Mouse (Mus musculus): ENCODE results near the gene Slc12a9. TPM values are rescaled to one million over a fixed set of nuclear protein-coding genes. Genes with fewer than 3 reads are reported as not detected.

The Slc12a9 gene
- total and polyA plus RNA-seq, 3 experiments: 3.0 to 11.1 (median 7.9) TPM

DNA sequence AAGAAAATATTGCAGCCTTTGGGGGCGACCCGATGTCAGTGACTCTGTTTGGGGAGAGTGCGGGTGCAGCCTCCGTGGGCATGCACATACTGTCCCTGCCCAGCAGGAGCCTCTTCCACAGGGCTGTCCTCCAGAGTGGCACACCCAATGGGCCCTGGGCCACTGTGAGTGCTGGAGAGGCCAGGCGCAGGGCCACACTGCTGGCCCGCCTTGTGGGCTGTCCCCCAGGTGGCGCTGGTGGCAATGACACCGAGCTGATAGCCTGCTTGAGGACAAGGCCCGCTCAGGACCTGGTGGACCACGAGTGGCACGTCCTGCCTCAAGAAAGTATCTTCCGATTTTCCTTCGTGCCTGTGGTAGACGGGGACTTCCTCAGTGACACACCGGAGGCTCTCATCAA, 42.7 kb downstream of the Slc12a9 start:
- Histone ChIP-seq H3K9ac (ENCODE audit: insufficient read depth, low read depth) (no peak overlapping the region), H3K36me3 (replicated peaks in 1 of 2; ENCODE audit: control insufficient read depth in 1 of 2, insufficient read depth in 1 of 2, low read length in 1 of 2) (peaks cover 9 to 11% of the 10 kb centered on the region in 2 experiments), H3K27me3 (replicated peaks) (peaks cover 33% of the 10 kb centered on the region), H3K4me1 (ENCODE audit: control insufficient read depth in 1 of 2, insufficient read depth in 2 of 2) (peaks cover 14 to 57% of the 10 kb centered on the region in 2 experiments; a peak in 3 of 4 replicates), H3K27ac (ENCODE audit: insufficient read depth, low read depth) (no peak overlapping the region), H3K4me3 (replicated peaks in 1 of 3; ENCODE audit: low read depth in 2 of 3, low read length in 2 of 3, poor library complexity in 1 of 3) (no peak overlapping the region), H3K4me2 (ENCODE audit: insufficient read depth, low read depth, poor library complexity, severe bottlenecking) (peak overlapping the region; percentile 11; the same call in 1 of the 2 replicates), H3K9me3 (replicated peaks; ENCODE audit: low read length) (no peaks in the 10 kb centered on the region), H3K79me2 (replicated peaks; ENCODE audit: control insufficient read depth, extremely low read depth, insufficient read depth, poor library complexity, severe bottlenecking) (no peaks in the 10 kb centered on the region)
- in situ Hi-C loops (cut with MboI; ENCODE audit: low pct_ligation_motif_present, low pct_unique_long_range_greater_than_20kb, low sequenced_read_pairs) (no loop called here), dilution Hi-C loops (cut with MboI; ENCODE audit: extremely low pct_ligation_motif_present, extremely low pct_unique_long_range_greater_than_20kb, low sequenced_read_pairs) (no loop called here)
- 0 out of 2 replicates have a peak, but pooled peaks have one; percentile 37 for TF ChIP-seq TCF12 (IDR thresholded peaks at IDR 0.05; ENCODE audit: low read depth, low read length)
- TF ChIP-seq SMC3 (IDR thresholded peaks at IDR 0.05; ENCODE audit: low read depth, low read length): peak; percentile 71
- TF ChIP-seq RAD21 (IDR thresholded peaks at IDR 0.05; ENCODE audit: low read depth, low read length): peak; percentile 53
- TF ChIP-seq UBTF (IDR thresholded peaks at IDR 0.05; ENCODE audit: low read depth, low read length): no peak
- TF ChIP-seq ETS1 (conservative IDR thresholded peaks at IDR 0.05; ENCODE audit: low read depth, low read length): no peak
- TF ChIP-seq ZKSCAN1 (IDR thresholded peaks at IDR 0.05; ENCODE audit: borderline replicate concordance, low read depth, low read length): no peak
- TF ChIP-seq USF2 (conservative IDR thresholded peaks at IDR 0.05; ENCODE audit: low read depth, low read length): no peak
- 0 out of 2 replicates have a peak, but pooled peaks have one; percentile 13 for TF ChIP-seq NRF1 (IDR thresholded peaks at IDR 0.05; ENCODE audit: low read depth, low read length)
- peak in 1 of 2 experiments; percentile 71; a peak in 2 of 4 replicates for TF ChIP-seq CTCF (conservative IDR thresholded peaks at IDR 0.05 in 1 of 2, IDR thresholded peaks at IDR 0.05 in 1 of 2; ENCODE audit: low read depth in 2 of 2, low read length in 2 of 2)
- no peak for DNase-seq (ENCODE audit: extremely low read depth)

DNA sequence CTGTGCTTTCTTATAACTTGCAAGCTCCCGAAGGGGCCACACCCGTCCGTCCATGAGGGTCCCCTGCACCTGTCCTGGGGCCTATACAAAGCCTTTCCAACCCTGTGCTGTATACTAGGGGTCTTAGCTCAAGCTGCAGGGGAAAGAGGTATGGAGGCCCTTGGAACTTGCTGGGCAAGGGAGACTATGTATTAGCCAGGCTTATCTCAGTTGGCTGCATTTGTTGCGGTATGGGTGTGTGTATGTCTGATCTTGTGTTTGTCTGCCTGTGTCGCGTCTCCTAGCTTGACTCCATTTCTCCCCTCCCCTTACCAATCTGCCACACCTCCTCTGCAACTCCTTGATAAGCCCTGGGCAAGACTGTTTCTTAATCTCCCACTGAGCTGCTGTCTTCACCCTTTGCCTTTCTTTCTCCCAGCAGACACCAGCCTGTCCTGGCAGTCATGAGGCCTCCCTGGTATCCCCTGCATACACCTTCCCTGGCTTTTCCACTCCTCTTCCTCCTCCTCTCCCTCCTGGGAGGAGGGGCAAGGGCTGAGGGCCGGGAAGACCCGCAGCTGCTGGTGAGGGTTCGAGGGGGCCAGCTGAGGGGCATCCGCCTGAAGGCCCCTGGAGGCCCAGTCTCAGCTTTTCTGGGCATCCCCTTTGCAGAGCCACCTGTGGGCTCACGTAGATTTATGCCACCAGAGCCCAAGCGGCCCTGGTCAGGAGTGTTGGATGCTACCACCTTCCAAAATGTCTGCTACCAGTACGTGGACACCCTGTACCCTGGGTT, 43.6 kb downstream of the Slc12a9 start:
- no peak for DNase-seq (ENCODE audit: extremely low read depth)
- Histone ChIP-seq H3K9ac (ENCODE audit: insufficient read depth, low read depth) (no peak overlapping the region), H3K36me3 (replicated peaks in 1 of 2; ENCODE audit: control insufficient read depth in 1 of 2, insufficient read depth in 1 of 2, low read length in 1 of 2) (peaks cover 2% of the 10 kb centered on the region in 2 experiments), H3K4me3 (replicated peaks in 1 of 3; ENCODE audit: low read depth in 2 of 3, low read length in 2 of 3, poor library complexity in 1 of 3) (no peak overlapping the region), H3K27ac (ENCODE audit: insufficient read depth, low read depth) (no peak overlapping the region), H3K27me3 (replicated peaks) (peaks cover 33% of the 10 kb centered on the region), H3K79me2 (replicated peaks; ENCODE audit: control insufficient read depth, extremely low read depth, insufficient read depth, poor library complexity, severe bottlenecking) (no peaks in the 10 kb centered on the region), H3K4me1 (ENCODE audit: control insufficient read depth in 1 of 2, insufficient read depth in 2 of 2) (peaks cover 14 to 49% of the 10 kb centered on the region in 2 experiments; a peak in 3 of 4 replicates), H3K4me2 (ENCODE audit: insufficient read depth, low read depth, poor library complexity, severe bottlenecking) (no peak overlapping the region), H3K9me3 (replicated peaks; ENCODE audit: low read length) (no peaks in the 10 kb centered on the region)
- in situ Hi-C loops (cut with MboI; ENCODE audit: low pct_ligation_motif_present, low pct_unique_long_range_greater_than_20kb, low sequenced_read_pairs): no loop called here
- TF ChIP-seq POLR2AphosphoS2 (IDR thresholded peaks at IDR 0.05; ENCODE audit: low read depth, low read length) (no peak), CHD2 (IDR thresholded peaks at IDR 0.05; ENCODE audit: low read length) (no peak), JUN (IDR thresholded peaks at IDR 0.05; ENCODE audit: insufficient read depth, low read depth, low read length) (no peak), E2F4 (IDR thresholded peaks at IDR 0.05; ENCODE audit: insufficient replicate concordance, low read depth, low read length) (no peak), IRF4 (IDR thresholded peaks at IDR 0.05; ENCODE audit: low read depth, low read length) (no peak), USF1 (IDR thresholded peaks at IDR 0.05; ENCODE audit: low read depth, low read length) (no peak), EP300 (IDR thresholded peaks at IDR 0.05; ENCODE audit: low read length) (no peak), ZC3H11A (IDR thresholded peaks at IDR 0.05; ENCODE audit: low read depth, low read length) (no peak), JUND (conservative IDR thresholded peaks at IDR 0.05; ENCODE audit: low read depth, low read length) (no peak), ZKSCAN1 (IDR thresholded peaks at IDR 0.05; ENCODE audit: borderline replicate concordance, low read depth, low read length) (no peak), POLR2A (IDR thresholded peaks at IDR 0.05; ENCODE audit: low read depth, low read length) (no peak), MAX (IDR thresholded peaks at IDR 0.05; ENCODE audit: low read length) (no peak)
- dilution Hi-C loops (cut with MboI; ENCODE audit: extremely low pct_ligation_motif_present, extremely low pct_unique_long_range_greater_than_20kb, low sequenced_read_pairs): no loop called here
